Mouse (Mus musculus) c-Kit-positive CD71-negative TER-119-negative erythroid progenitor cells, embryonic 14.5 days (primary cell): ENCODE measurements at regions not wholly inside any gene's neighbourhood (a gene's known extent, or its start where the extent isn't known, plus 50 kb on each side); places are given as distances from the start of the nearest gene placed in this dataset.
"Not testable (repeated sequence)": the region's sequence is repeated elsewhere in the genome, so short reads cannot be mapped to it uniquely, and the experiment has no call there.

Experiments used
- DNase-seq: peaks from one replicate; pipeline ENCODE4 v3.0.0-alpha.2; 2013; ENCODE audit warnings: low read depth

GRCm38 (mm10) chr12:71532708-71533450 is 223.2 kb downstream of the Dact1 start:
- no peak for DNase-seq

GRCm38 (mm10) chr12:71533701-71534100 is 224.0 kb downstream of the Dact1 start:
- DNase-seq, result no peak

- DNase-seq, result no peak
These were observed 224.5 kb downstream of the Dact1 start for GRCm38 (mm10) chr12:71534199-71534598.

- no peak for DNase-seq
These were observed 225.6 kb downstream of the Dact1 start for GRCm38 (mm10) chr12:71535251-71535650.

- DNase-seq, result not testable (repeated sequence)
These were observed 226.1 kb downstream of the Dact1 start for GRCm38 (mm10) chr12:71535831-71536230.

GRCm38 (mm10) chr12:71538691-71539090 is 229.0 kb downstream of the Dact1 start:
- DNase-seq, result no peak

- DNase-seq, result no peak
These were observed 230.6 kb downstream of the Dact1 start for GRCm38 (mm10) chr12:71540279-71540678.

GRCm38 (mm10) chr12:71541961-71542360 is 232.3 kb downstream of the Dact1 start:
- no peak for DNase-seq

- no peak for DNase-seq
These were observed 234.0 kb downstream of the Dact1 start for GRCm38 (mm10) chr12:71543571-71544119.

- DNase-seq, result peak; percentile 12
These were observed 234.9 kb downstream of the Dact1 start for GRCm38 (mm10) chr12:71544401-71545159.

- DNase-seq, result no peak
These were observed 237.0 kb downstream of the Dact1 start for GRCm38 (mm10) chr12:71546523-71547265.

- DNase-seq, result no peak
These were observed 239.7 kb downstream of the Dact1 start for GRCm38 (mm10) chr12:71549336-71549735.

- DNase-seq, result no peak
These were observed 244.5 kb downstream of the Dact1 start for GRCm38 (mm10) chr12:71554212-71554611.

GRCm38 (mm10) chr12:71561259-71561658 is 251.6 kb downstream of the Dact1 start:
- DNase-seq, result no peak

- DNase-seq, result no peak
These were observed 252.4 kb downstream of the Dact1 start for GRCm38 (mm10) chr12:71561918-71562572.

GRCm38 (mm10) chr12:71563219-71563618 is 253.5 kb downstream of the Dact1 start:
- DNase-seq, result no peak

GRCm38 (mm10) chr12:71566371-71566770 is 256.7 kb downstream of the Dact1 start:
- no peak for DNase-seq

- no peak for DNase-seq
These were observed 258.6 kb downstream of the Dact1 start for GRCm38 (mm10) chr12:71568251-71568650.

- DNase-seq, result no peak
These were observed 259.3 kb downstream of the Dact1 start for GRCm38 (mm10) chr12:71568880-71569390.

- DNase-seq, result no peak
These were observed 260.0 kb downstream of the Dact1 start for GRCm38 (mm10) chr12:71569662-71570061.

GRCm38 (mm10) chr12:71570116-71570515 is 260.4 kb downstream of the Dact1 start:
- no peak for DNase-seq
